Mouse (Mus musculus) hindbrain, postnatal 0 days (tissue): ENCODE measurements around the gene Gm45062. TPM values are rescaled to one million over a fixed set of nuclear protein-coding genes. Genes with fewer than 3 reads are reported as not detected.
A peak's percentile ranks its signal among the peaks of the same experiment; 100 is the strongest.

Source experiments
- ATAC-seq: fragments of 200-750 bp; cut with Nextera tagmentation; 2 replicates; pipeline ENCODE4 v1.8.0; 2017; ENCODE audit warnings: mild to moderate bottlenecking, moderate TSS enrichment, moderate library complexity
- DNase-seq: peaks from one replicate; pipeline ENCODE4 v3.0.0-alpha.2; 2015; ENCODE audit warnings: low spot score
- H3K27ac ChIP-seq: fragments of 300-500 bp; sonication (generic); 2 replicates; pipeline ENCODE4 v1.5.1; 2014; ENCODE audit warnings: mild to moderate bottlenecking
- H3K27me3 ChIP-seq: fragments of 300-500 bp; sonication (generic); 2 replicates; pipeline ENCODE4 v1.6.1; 2014; ENCODE audit warnings: low read length, mixed read lengths; ENCODE audit not compliant: insufficient read depth
- H3K36me3 ChIP-seq: fragments of 300-500 bp; sonication (generic); 2 replicates; pipeline ENCODE4 v1.6.1; 2014; ENCODE audit warnings: low read length, mixed read lengths; ENCODE audit not compliant: insufficient read depth
- H3K4me1 ChIP-seq: fragments of 300-500 bp; sonication (generic); 2 replicates; pipeline ENCODE4 v1.6.1; 2014; ENCODE audit warnings: antibody characterized with exemption, low read length, mixed read lengths; ENCODE audit not compliant: insufficient read depth
- H3K4me2 ChIP-seq: fragments of 300-500 bp; sonication (generic); 2 replicates; pipeline ENCODE4 v1.6.1; 2014; ENCODE audit warnings: low read depth, mild to moderate bottlenecking, low read length, moderate library complexity, mixed read lengths
- H3K4me3 ChIP-seq: fragments of 300-500 bp; sonication (generic); 2 replicates; pipeline ENCODE4 v1.5.1; 2014; ENCODE audit warnings: low read length
- H3K9ac ChIP-seq: fragments of 300-500 bp; sonication (generic); replicated peaks from 2 replicates; pipeline ENCODE4 v1.6.1; 2014; ENCODE audit warnings: mild to moderate bottlenecking, low read length, moderate library complexity, mixed read lengths
- H3K9me3 ChIP-seq: fragments of 300-500 bp; sonication (generic); 2 replicates; pipeline ENCODE4 v1.6.1; 2016; ENCODE audit warnings: low read length, mixed read lengths
- CTCF ChIP-seq: IDR thresholded peaks from 2 replicates; pipeline ENCODE4 v1.5.1; 2016; ENCODE audit warnings: antibody characterized with exemption, control low read depth, low read depth
- WGBS: fragments of 180-500 bp; shearing (Covaris S2); extraction: QIAGEN DNeasy Blood & Tissue Kit; methylation state at CpG from one replicate; pipeline ENCODE4 v1.1.7; 2014; 5-methylcytosine and 5-hydroxymethylcytosine counted together
- polyA plus RNA-seq: library from polyadenylated mRNA; unstranded; fragments of >200 nt; fragmentation: Nextera tagmentation; extraction: Ambion mirVana; gene quantifications from 2 replicates; pipeline ENCODE4 v1.2.1, GENCODE M21; 2015
- total RNA-seq: library from RNA; depleted of rRNA; stranded (reverse); fragments of >200 nt; gene quantifications from 2 replicates; pipeline ENCODE4 v1.2.3, GENCODE M21; 2014

Gene Gm45062
- total and polyA plus RNA-seq, 2 experiments from 2014 or later, result 1.8 to 4.9 TPM

GRCm38 (mm10) chr6:8368198-8368864, 109.1 kb downstream of the Gm45062 start:
- H3K27me3 ChIP-seq, result no peaks in the 10 kb centered on the region
- no peaks in the 10 kb centered on the region for H3K36me3 ChIP-seq
- no peak overlapping the region for H3K9ac ChIP-seq
- H3K4me2 ChIP-seq, result no peak overlapping the region
- WGBS, result 50% methylated on average over 2 of the region's 2 CpGs
- H3K9me3 ChIP-seq, result no peaks in the 10 kb centered on the region
- DNase-seq, result no peak
- no peaks in the 10 kb centered on the region for H3K4me1 ChIP-seq
- H3K4me3 ChIP-seq, result no peak overlapping the region
- H3K27ac ChIP-seq, result no peak overlapping the region
- no peak for TF ChIP-seq CTCF
- no peak for ATAC-seq

GRCm38 (mm10) chr6:8370624-8371023, 111.4 kb downstream of the Gm45062 start:
- TF ChIP-seq CTCF, result no peak
- ATAC-seq, result no peak
- no peaks in the 10 kb centered on the region for H3K9me3 ChIP-seq
- H3K27me3 ChIP-seq, result no peaks in the 10 kb centered on the region
- H3K4me1 ChIP-seq, result no peaks in the 10 kb centered on the region
- no peak overlapping the region for H3K4me3 ChIP-seq
- no peak for DNase-seq
- no peak overlapping the region for H3K9ac ChIP-seq
- H3K27ac ChIP-seq, result no peak overlapping the region
- 74% methylated on average over 3 of the region's 3 CpGs for WGBS
- H3K36me3 ChIP-seq, result no peaks in the 10 kb centered on the region
- H3K4me2 ChIP-seq, result no peak overlapping the region

- Histone ChIP-seq H3K9ac (no peak overlapping the region), H3K4me3 (no peak overlapping the region), H3K27ac (no peak overlapping the region), H3K36me3 (no peaks in the 10 kb centered on the region; the same call in 1 of the 2 replicates), H3K4me2 (no peak overlapping the region), H3K4me1 (no peaks in the 10 kb centered on the region), H3K9me3 (no peaks in the 10 kb centered on the region), H3K27me3 (no peaks in the 10 kb centered on the region)
- DNase-seq (no peak), ATAC-seq (no peak)
- 32% methylated on average over 2 of the region's 2 CpGs for WGBS
- no peak for TF ChIP-seq CTCF
These were observed 113.8 kb downstream of the Gm45062 start for GRCm38 (mm10) chr6:8373051-8373450.

GRCm38 (mm10) chr6:8373851-8374250, 114.6 kb downstream of the Gm45062 start:
- DNase-seq (no peak), ATAC-seq (no peak)
- Histone ChIP-seq H3K36me3 (no peaks in the 10 kb centered on the region; the same call in 1 of the 2 replicates), H3K27ac (no peak overlapping the region), H3K9ac (no peak overlapping the region), H3K9me3 (no peaks in the 10 kb centered on the region), H3K27me3 (no peaks in the 10 kb centered on the region), H3K4me3 (no peak overlapping the region), H3K4me2 (peak overlapping the region; percentile 6; the same call in 1 of the 2 replicates), H3K4me1 (no peaks in the 10 kb centered on the region)
- 30% methylated on average over 8 of the region's 8 CpGs for WGBS
- no peak for TF ChIP-seq CTCF

GRCm38 (mm10) chr6:8374290-8374689, 115.0 kb downstream of the Gm45062 start:
- Histone ChIP-seq H3K36me3 (no peaks in the 10 kb centered on the region; the same call in 1 of the 2 replicates), H3K4me2 (no peak overlapping the region), H3K27me3 (no peaks in the 10 kb centered on the region), H3K4me1 (no peaks in the 10 kb centered on the region), H3K9me3 (no peaks in the 10 kb centered on the region), H3K4me3 (no peak overlapping the region), H3K27ac (no peak overlapping the region), H3K9ac (no peak overlapping the region)
- WGBS, result 62% methylated on average over 6 of the region's 6 CpGs
- DNase-seq, result peak; percentile 22
- no peak for TF ChIP-seq CTCF
- ATAC-seq, result no peak

- H3K4me2 ChIP-seq, result no peak overlapping the region
- H3K27ac ChIP-seq, result no peak overlapping the region
- no peaks in the 10 kb centered on the region; the same call in 1 of the 2 replicates for H3K36me3 ChIP-seq
- ATAC-seq (no peak), DNase-seq (no peak)
- no peaks in the 10 kb centered on the region for H3K9me3 ChIP-seq
- no peak for TF ChIP-seq CTCF
- H3K4me3 ChIP-seq, result no peak overlapping the region
- H3K9ac ChIP-seq, result no peak overlapping the region
- no peaks in the 10 kb centered on the region for H3K4me1 ChIP-seq
- no peaks in the 10 kb centered on the region for H3K27me3 ChIP-seq
- WGBS, result 78% methylated on average over 4 of the region's 4 CpGs
These were observed 115.5 kb downstream of the Gm45062 start for GRCm38 (mm10) chr6:8374712-8375111.

GRCm38 (mm10) chr6:8376351-8376750, 117.1 kb downstream of the Gm45062 start:
- DNase-seq (no peak), ATAC-seq (no peak)
- H3K36me3 ChIP-seq, result no peaks in the 10 kb centered on the region; the same call in 1 of the 2 replicates
- TF ChIP-seq CTCF, result no peak
- H3K9ac ChIP-seq, result no peak overlapping the region
- no peak overlapping the region for H3K4me2 ChIP-seq
- H3K27me3 ChIP-seq, result no peaks in the 10 kb centered on the region
- H3K4me1 ChIP-seq, result no peaks in the 10 kb centered on the region
- H3K4me3 ChIP-seq, result no peak overlapping the region
- H3K9me3 ChIP-seq, result no peaks in the 10 kb centered on the region
- 83% methylated on average over 5 of the region's 5 CpGs for WGBS
- no peak overlapping the region for H3K27ac ChIP-seq
